ENCODE assay signal across 8 mouse cellular contexts in genomic region chr14:21115888-21116460, GRCm38 (mm10).
DNase-seq lines count a peak whose midpoint lies in the region; ATAC-seq and TF ChIP-seq lines count a peak whose summit lies in the region.

No protein-coding gene starts in this region.

- no peaks in the 10 kb centered on the region for H3K36me3 ChIP-seq in forebrain, embryonic 14.5 days (ENCODE audit: control insufficient read depth, insufficient read depth, low read length)
- H3K36me3 ChIP-seq in forebrain, embryonic 16.5 days (ENCODE audit: control insufficient read depth, insufficient read depth) = no peaks in the 10 kb centered on the region
- H3K36me3 ChIP-seq in midbrain, postnatal 0 days (ENCODE audit: insufficient read depth, low read length) = no peaks in the 10 kb centered on the region
- H3K36me3 ChIP-seq in midbrain, embryonic 13.5 days = no peaks in the 10 kb centered on the region
- H3K36me3 ChIP-seq in heart, postnatal 0 days (replicated peaks; ENCODE audit: control insufficient read depth, insufficient read depth, low read length) = no peaks in the 10 kb centered on the region
- H3K36me3 ChIP-seq in lung, embryonic 14.5 days (ENCODE audit: insufficient read depth) = no peaks in the 10 kb centered on the region

- no peak for TF ChIP-seq EP300 in heart, postnatal 0 days (IDR thresholded peaks at IDR 0.05; ENCODE audit: low read depth)

- 73% methylated on average over 3 of the region's 3 CpGs for WGBS in forebrain, embryonic 14.5 days
- 70% methylated on average over 3 of the region's 3 CpGs for WGBS in forebrain, embryonic 16.5 days
- WGBS in midbrain, postnatal 0 days = 58% methylated on average over 3 of the region's 3 CpGs
- WGBS in midbrain, embryonic 13.5 days = 62% methylated on average over 3 of the region's 3 CpGs
- 46% methylated on average over 3 of the region's 3 CpGs for WGBS in heart, postnatal 0 days
- WGBS in lung, embryonic 14.5 days = 37% methylated on average over 3 of the region's 3 CpGs

- H3K4me2 ChIP-seq in forebrain, embryonic 14.5 days (ENCODE audit: low read length) = no peak overlapping the region
- H3K4me2 ChIP-seq in forebrain, embryonic 16.5 days (ENCODE audit: low read length) = no peak overlapping the region
- H3K4me2 ChIP-seq in midbrain, postnatal 0 days (ENCODE audit: low read depth, low read length, poor library complexity, severe bottlenecking) = no peak overlapping the region
- no peak overlapping the region for H3K4me2 ChIP-seq in midbrain, embryonic 13.5 days (replicated peaks)
- H3K4me2 ChIP-seq in heart, postnatal 0 days (ENCODE audit: low read depth, low read length) = no peak overlapping the region
- H3K4me2 ChIP-seq in lung, embryonic 14.5 days = no peak overlapping the region

- peak; percentile 61 for DNase-seq in forebrain, embryonic 14.5 days (ENCODE audit: low spot score)
- DNase-seq in midbrain, postnatal 0 days (ENCODE audit: low spot score) = peak; percentile 42
- DNase-seq in heart, postnatal 0 days (ENCODE audit: low spot score) = peak; percentile 52
- peak; percentile 72 for DNase-seq in lung, embryonic 14.5 days
- DNase-seq in right cerebral cortex, postnatal 14 days = no peak

- no peak overlapping the region for H3K27ac ChIP-seq in forebrain, embryonic 14.5 days (ENCODE audit: low read depth, low read length)
- H3K27ac ChIP-seq in forebrain, embryonic 16.5 days (ENCODE audit: low read length) = no peak overlapping the region
- H3K27ac ChIP-seq in midbrain, postnatal 0 days (ENCODE audit: low read depth, low read length) = no peak overlapping the region
- H3K27ac ChIP-seq in midbrain, embryonic 13.5 days = no peak overlapping the region
- H3K27ac ChIP-seq in heart, postnatal 0 days (ENCODE audit: low read depth) = no peak overlapping the region
- H3K27ac ChIP-seq in lung, embryonic 14.5 days (ENCODE audit: low read depth) = no peak overlapping the region

- peak; percentile 60 for TF ChIP-seq CTCF in midbrain, postnatal 0 days (IDR thresholded peaks at IDR 0.05)
- TF ChIP-seq CTCF in heart, postnatal 0 days (IDR thresholded peaks at IDR 0.05; ENCODE audit: low read depth) = peak; percentile 53
- peak; percentile 53 for TF ChIP-seq CTCF in lung, embryonic 14.5 days (IDR thresholded peaks at IDR 0.05; ENCODE audit: low read depth)

- no peak overlapping the region for H3K4me3 ChIP-seq in forebrain, embryonic 14.5 days (ENCODE audit: low read depth, low read length)
- H3K4me3 ChIP-seq in forebrain, embryonic 16.5 days (replicated peaks; ENCODE audit: low read length) = no peak overlapping the region
- no peak overlapping the region for H3K4me3 ChIP-seq in midbrain, postnatal 0 days (ENCODE audit: low read depth, low read length)
- H3K4me3 ChIP-seq in midbrain, embryonic 13.5 days (replicated peaks) = no peak overlapping the region
- H3K4me3 ChIP-seq in heart, postnatal 0 days (ENCODE audit: low read depth, low read length) = no peak overlapping the region
- H3K4me3 ChIP-seq in lung, embryonic 14.5 days (ENCODE audit: low read depth, low read length) = no peak overlapping the region

- ATAC-seq in forebrain, embryonic 14.5 days = no peak
- no peak for ATAC-seq in forebrain, embryonic 16.5 days
- ATAC-seq in midbrain, postnatal 0 days (ENCODE audit: low FRiP score) = no peak
- ATAC-seq in midbrain, embryonic 13.5 days = no peak
- ATAC-seq in heart, postnatal 0 days (ENCODE audit: insufficient read depth, low read depth) = peak; percentile 33
- no peak for ATAC-seq in lung, embryonic 14.5 days (ENCODE audit: insufficient read depth)
- no peak for ATAC-seq in granulocyte monocyte progenitor cell, adult 5-6 weeks (replicated peaks; ENCODE audit: poor library complexity, severe bottlenecking)

- no peaks in the 10 kb centered on the region for H3K9me3 ChIP-seq in forebrain, embryonic 14.5 days (replicated peaks; ENCODE audit: control insufficient read depth, low read length)
- H3K9me3 ChIP-seq in forebrain, embryonic 16.5 days (ENCODE audit: control insufficient read depth, low read length) = no peaks in the 10 kb centered on the region
- no peaks in the 10 kb centered on the region for H3K9me3 ChIP-seq in midbrain, postnatal 0 days (ENCODE audit: low read length)
- no peaks in the 10 kb centered on the region for H3K9me3 ChIP-seq in midbrain, embryonic 13.5 days
- no peaks in the 10 kb centered on the region for H3K9me3 ChIP-seq in heart, postnatal 0 days (replicated peaks; ENCODE audit: control insufficient read depth, low read length)
- H3K9me3 ChIP-seq in lung, embryonic 14.5 days (ENCODE audit: low read depth, low read length) = no peaks in the 10 kb centered on the region

- no peaks in the 10 kb centered on the region for H3K27me3 ChIP-seq in forebrain, embryonic 14.5 days (replicated peaks; ENCODE audit: control insufficient read depth, insufficient read depth, low read length)
- H3K27me3 ChIP-seq in forebrain, embryonic 16.5 days (replicated peaks; ENCODE audit: control insufficient read depth, insufficient read depth, low read length) = no peaks in the 10 kb centered on the region
- H3K27me3 ChIP-seq in midbrain, postnatal 0 days (ENCODE audit: insufficient read depth, low read length) = no peaks in the 10 kb centered on the region
- no peaks in the 10 kb centered on the region for H3K27me3 ChIP-seq in midbrain, embryonic 13.5 days
- no peaks in the 10 kb centered on the region for H3K27me3 ChIP-seq in heart, postnatal 0 days (ENCODE audit: control insufficient read depth, insufficient read depth, low read length)
- H3K27me3 ChIP-seq in lung, embryonic 14.5 days (ENCODE audit: insufficient read depth, low read length) = no peaks in the 10 kb centered on the region

- no peak overlapping the region for H3K9ac ChIP-seq in forebrain, embryonic 14.5 days (ENCODE audit: low read length)
- H3K9ac ChIP-seq in forebrain, embryonic 16.5 days (replicated peaks; ENCODE audit: low read depth, low read length) = no peak overlapping the region
- H3K9ac ChIP-seq in midbrain, postnatal 0 days (replicated peaks; ENCODE audit: low read length, poor library complexity, severe bottlenecking) = no peak overlapping the region
- no peak overlapping the region for H3K9ac ChIP-seq in midbrain, embryonic 13.5 days (replicated peaks)
- H3K9ac ChIP-seq in heart, postnatal 0 days (replicated peaks; ENCODE audit: low read depth, low read length) = no peak overlapping the region
- no peak overlapping the region for H3K9ac ChIP-seq in lung, embryonic 14.5 days

- H3K4me1 ChIP-seq in forebrain, embryonic 14.5 days (ENCODE audit: control insufficient read depth, insufficient read depth, low read length) = no peaks in the 10 kb centered on the region
- H3K4me1 ChIP-seq in forebrain, embryonic 16.5 days (replicated peaks; ENCODE audit: control insufficient read depth, insufficient read depth, low read length) = no peaks in the 10 kb centered on the region
- H3K4me1 ChIP-seq in midbrain, postnatal 0 days (ENCODE audit: insufficient read depth, low read length) = no peaks in the 10 kb centered on the region
- no peaks in the 10 kb centered on the region for H3K4me1 ChIP-seq in midbrain, embryonic 13.5 days (replicated peaks)
- peaks cover 14% of the 10 kb centered on the region for H3K4me1 ChIP-seq in heart, postnatal 0 days (ENCODE audit: control insufficient read depth, insufficient read depth)
- H3K4me1 ChIP-seq in lung, embryonic 14.5 days (ENCODE audit: insufficient read depth) = no peaks in the 10 kb centered on the region
